Mouse (Mus musculus): ENCODE measurements around the gene Prkci. TPM values are rescaled to one million over a fixed set of nuclear protein-coding genes. Genes with fewer than 3 reads are reported as not detected.

Prkci gene
- 3.2 TPM for polyA plus RNA-seq (2017; shearing (Covaris generic))

GRCm38 (mm10) chr3:30995283-30995898 is at the start of gene Prkci:
Gene Prkci, plus strand, starts transcription at chr3:30995747.

GRCm38 (mm10) chr3:30969104-30969581 is 26.4 kb upstream of the Prkci start, which contains the start of gene Phc3:
Gene Phc3, minus strand, starts transcription at chr3:30969415.

GRCm38 (mm10) chr3:31094531-31095178 is 99.1 kb downstream of the Prkci start, which contains the start of gene Skil:
Gene Skil, plus strand, starts transcription at chr3:31095058.

Other genes with a start within 250 kb of the Prkci start
- not detected for gene Samd7, start 249.5 kb upstream of the Prkci start, polyA plus RNA-seq (2017; shearing (Covaris generic))
- gene Sec62, start 202.9 kb upstream of the Prkci start, polyA plus RNA-seq (2017; shearing (Covaris generic)): 88.9 TPM
- gene Gpr160, start 139.8 kb upstream of the Prkci start, polyA plus RNA-seq (2017; shearing (Covaris generic)): 5.5 TPM
- 41.0 TPM for gene Phc3, start 26.3 kb upstream of the Prkci start, polyA plus RNA-seq (2017; shearing (Covaris generic))
- gene Skil, start 99.3 kb downstream of the Prkci start, polyA plus RNA-seq (2017; shearing (Covaris generic)): 66.6 TPM
- gene Cldn11, start 154.2 kb downstream of the Prkci start, polyA plus RNA-seq (2017; shearing (Covaris generic)): not detected